In the genomic region with DNA sequence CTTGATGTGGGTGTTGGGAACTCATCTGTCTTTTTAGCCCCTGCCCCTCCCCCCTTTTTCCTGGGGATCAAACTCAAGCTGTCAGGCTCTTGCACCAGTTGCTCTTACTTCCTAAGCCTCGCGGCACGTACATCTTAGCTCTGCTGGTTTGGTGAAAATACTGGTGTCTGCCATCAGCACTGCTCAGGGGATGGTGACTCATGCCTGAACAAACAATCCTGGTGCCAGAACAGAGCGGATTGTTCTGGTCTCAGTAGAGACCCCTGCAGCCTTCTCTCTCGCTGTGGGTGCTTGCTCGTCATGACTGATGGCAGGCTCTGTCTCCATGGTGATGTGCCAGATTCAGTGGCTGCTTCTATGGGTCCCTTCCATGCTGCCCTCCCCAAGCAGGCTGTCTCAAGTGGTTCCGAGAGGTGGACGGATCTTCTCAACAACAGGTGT, we compare ENCODE assay signal across 12 mouse cellular contexts. TPM values are rescaled to one million over a fixed set of nuclear protein-coding genes. Genes with fewer than 3 reads are reported as not detected.
DNase-seq lines count a peak whose midpoint lies in the region; ATAC-seq and TF ChIP-seq lines count a peak whose summit lies in the region.
"Had no signal": no experiment of that assay in that cellular context is flagged by ENCODE, and none has a peak within 500 bp of the region (broad histone marks: within the 10 kb centered on the region; RNA-seq: fewer than 3 reads in every experiment).

No protein-coding gene starts in this region.

- H3K4me2 ChIP-seq in midbrain, embryonic 11.5 days, result no peak overlapping the region
- no peak overlapping the region for H3K4me2 ChIP-seq in neural tube, embryonic 15.5 days
- H3K4me2 ChIP-seq: limb, embryonic 13.5 days; stomach, embryonic 15.5 days had no signal

- H3K9ac ChIP-seq in midbrain, embryonic 11.5 days (ENCODE audit: low read length), result no peak overlapping the region
- no peak overlapping the region for H3K9ac ChIP-seq in neural tube, embryonic 15.5 days (replicated peaks)
- H3K9ac ChIP-seq: stomach, embryonic 15.5 days had no signal

- no peaks in the 10 kb centered on the region for H3K9me3 ChIP-seq in midbrain, embryonic 11.5 days (ENCODE audit: control insufficient read depth, low read length)
- no peaks in the 10 kb centered on the region for H3K9me3 ChIP-seq in neural tube, embryonic 15.5 days (replicated peaks)
- H3K9me3 ChIP-seq: limb, embryonic 13.5 days; stomach, embryonic 15.5 days had no signal

- TF ChIP-seq POLR2A in cortical plate, adult 2 months (IDR thresholded peaks at IDR 0.05; ENCODE audit: extremely low read depth, insufficient read depth, low read length), result no peak; the same call in 1 of the 2 replicates

- 0 out of 2 replicates have a peak overlapping the region, but pooled peaks have one; percentile 35 for H3K27ac ChIP-seq in cortical plate, adult 2 months (ENCODE audit: insufficient read depth, low read length)
- peak overlapping the region; percentile 67; the same call in 1 of the 2 replicates for H3K27ac ChIP-seq in midbrain, embryonic 11.5 days (ENCODE audit: low read depth, low read length)
- H3K27ac ChIP-seq in neural tube, embryonic 15.5 days (replicated peaks), result no peak overlapping the region
- H3K27ac ChIP-seq: limb, embryonic 13.5 days; stomach, embryonic 15.5 days had no signal

- no peaks in the 10 kb centered on the region; the same call in 1 of the 2 replicates for H3K36me3 ChIP-seq in midbrain, embryonic 11.5 days (ENCODE audit: control insufficient read depth, insufficient read depth, low read length)
- peaks cover 4% of the 10 kb centered on the region for H3K36me3 ChIP-seq in neural tube, embryonic 15.5 days

- H3K4me3 ChIP-seq in cortical plate, adult 2 months (ENCODE audit: insufficient read depth, low read length), result no peak overlapping the region
- no peak overlapping the region for H3K4me3 ChIP-seq in midbrain, embryonic 11.5 days (ENCODE audit: low read depth, low read length)
- H3K4me3 ChIP-seq in neural tube, embryonic 15.5 days (replicated peaks), result no peak overlapping the region
- H3K4me3 ChIP-seq: limb, embryonic 13.5 days; stomach, embryonic 15.5 days had no signal

- H3K27me3 ChIP-seq in midbrain, embryonic 11.5 days (ENCODE audit: control insufficient read depth, insufficient read depth, low read length), result no peaks in the 10 kb centered on the region
- H3K27me3 ChIP-seq in neural tube, embryonic 15.5 days (replicated peaks), result no peaks in the 10 kb centered on the region
- H3K27me3 ChIP-seq: limb, embryonic 13.5 days; stomach, embryonic 15.5 days had no signal

- 76% methylated on average over 8 of the region's 8 CpGs for WGBS in midbrain, embryonic 11.5 days
- WGBS in neural tube, embryonic 15.5 days, result 58% methylated on average over 8 of the region's 8 CpGs

- TF ChIP-seq CTCF in cortical plate, adult 2 months (IDR thresholded peaks at IDR 0.05; ENCODE audit: extremely low read depth, insufficient read depth, low read length), result no peak

- no peak for ATAC-seq in midbrain, embryonic 11.5 days (ENCODE audit: low FRiP score)
- no peak for ATAC-seq in neural tube, embryonic 15.5 days (ENCODE audit: low FRiP score)
- ATAC-seq in inflammation-experienced regulatory T-cells, adult 6 months, result no peak

- H3K4me1 ChIP-seq in cortical plate, adult 2 months (ENCODE audit: control insufficient read depth, insufficient read depth, low read length), result peaks cover 8% of the 10 kb centered on the region
- peaks cover 12% of the 10 kb centered on the region for H3K4me1 ChIP-seq in midbrain, embryonic 11.5 days (ENCODE audit: control insufficient read depth, insufficient read depth, low read length)
- peaks cover 32% of the 10 kb centered on the region for H3K4me1 ChIP-seq in neural tube, embryonic 15.5 days

- DNase-seq in adrenal gland, adult 2 months, result peak; percentile 44
- no peak for DNase-seq in adrenal gland, postnatal 10 days
- DNase-seq in layer of hippocampus, adult 11-12 months (ENCODE audit: low spot score), result peak; percentile 58
- no peak for DNase-seq in layer of hippocampus, adult 9-10 months (ENCODE audit: low spot score)
- DNase-seq in midbrain, embryonic 11.5 days (ENCODE audit: low spot score, missing footprints), result no peak
- DNase-seq: heart, postnatal 4 days; kidney, postnatal 36 days had no signal

RNA-seq across cellular contexts. Expression of a gene that starts 35.7 kb away (rescaled TPM):
- total RNA-seq in adrenal gland, adult 2 months (2021), result 100 to 1,000 TPM; 109 to 185 TPM
- polyA plus RNA-seq in adrenal gland, adult 2 months (2012; rRNA removed), result 737 and 1,088 TPM in 2 replicates
- total RNA-seq in adrenal gland, postnatal 10 days (2021), result 10 to 100 TPM; 54.4 to 61.5 TPM
- polyA plus RNA-seq in cortical plate, adult 2 months (2012; rRNA removed), result 47.6 and 54.6 TPM in 2 replicates
- 0.69 and 1.2 TPM in 2 replicates for polyA plus RNA-seq in midbrain, embryonic 11.5 days (2014; fragmentation: Nextera tagmentation; extraction: Ambion mirVana)
- 3.5 and 3.9 TPM in 2 replicates for polyA plus RNA-seq in neural tube, embryonic 15.5 days (2015; fragmentation: Nextera tagmentation; extraction: Ambion mirVana)
- polyA plus RNA-seq in inflammation-experienced regulatory T-cells, adult 6 months (2017; shearing (Covaris generic)), result 1 to 10 TPM; 3.2 to 6.1 (median 5.5) TPM

Comparison
In these comparisons a context has a peak if more than half of its experiments do, and no peak if none do; other contexts are left out.
1. DNase-seq: peak in adrenal gland, adult 2 months (single experiment) and layer of hippocampus, adult 11-12 months (single experiment); none in adrenal gland, postnatal 10 days (single experiment), layer of hippocampus, adult 9-10 months (single experiment) and midbrain, embryonic 11.5 days (single experiment).
2. RNA of a gene that starts 35.7 kb away (polyA plus RNA-seq): 737 to 1,088 TPM in adrenal gland, adult 2 months; 47.6 to 54.6 TPM in cortical plate, adult 2 months, 3.2 to 6.1 TPM in inflammation-experienced regulatory T-cells, adult 6 months, 3.5 to 3.9 TPM in neural tube, embryonic 15.5 days and 0.69 to 1.2 TPM in midbrain, embryonic 11.5 days; every median in the first group is over 10 times any median in the second.